Mouse (Mus musculus): ENCODE data around the gene Nxph4. TPM values are rescaled to one million over a fixed set of nuclear protein-coding genes. Genes with fewer than 3 reads are reported as not detected.

Nxph4 gene
- total and polyA plus RNA-seq, 3 experiments, result 0.13 to 0.14 TPM; not detected in 1

DNA sequence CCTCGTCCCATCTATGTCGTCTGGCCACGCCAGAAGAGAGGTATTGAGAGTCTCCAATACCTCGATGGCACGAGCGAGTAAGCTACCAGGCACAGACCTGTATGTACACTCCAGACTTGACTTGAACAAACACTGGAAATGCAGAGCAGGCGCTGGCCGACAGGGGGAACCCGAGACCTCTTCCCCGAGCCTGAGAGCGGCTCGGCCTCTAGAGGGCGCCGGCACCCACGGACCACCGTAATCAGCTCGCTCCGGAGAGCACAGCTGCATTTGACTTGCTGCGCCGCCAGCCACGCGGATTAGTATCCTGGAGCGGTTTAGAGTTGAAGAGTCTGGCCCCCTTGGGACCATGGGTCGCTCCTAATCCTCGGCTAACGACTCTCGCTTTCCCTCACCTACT is 21.5 kb downstream of the Nxph4 start (continued):
- TF ChIP-seq MXI1 (IDR thresholded peaks at IDR 0.05; ENCODE audit: low read depth, low read length), result peak; percentile 79; the same call in 1 of the 2 replicates
- peak; percentile 81 for TF ChIP-seq TCF12 (IDR thresholded peaks at IDR 0.05; ENCODE audit: low read depth, low read length)
- TF ChIP-seq MAX (IDR thresholded peaks at IDR 0.05; ENCODE audit: low read length), result peak; percentile 68
- TF ChIP-seq ELF1 (IDR thresholded peaks at IDR 0.05; ENCODE audit: low read depth, low read length), result peak; percentile 47; the same call in 1 of the 2 replicates
- TF ChIP-seq USF1 (IDR thresholded peaks at IDR 0.05; ENCODE audit: low read depth, low read length), result no peak

DNA sequence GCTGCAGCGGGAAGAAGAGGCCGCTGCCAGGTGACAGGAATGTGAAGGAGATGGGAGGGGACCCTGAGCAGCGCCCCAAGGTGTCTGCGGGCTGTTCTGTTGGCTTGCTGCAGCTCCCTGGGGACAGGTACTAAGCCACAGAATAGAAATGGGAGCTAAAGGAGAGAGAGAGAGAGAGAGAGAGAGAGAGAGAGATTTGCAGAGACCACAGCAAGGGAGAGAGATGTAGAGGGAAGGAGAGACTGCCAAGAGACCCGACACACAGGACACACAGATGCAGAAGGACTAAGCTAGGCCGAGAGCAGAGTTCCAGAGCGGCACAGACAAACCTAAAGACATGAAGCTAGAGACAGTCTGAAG is 22.1 kb downstream of the Nxph4 start:
- TF ChIP-seq RCOR1 (conservative IDR thresholded peaks at IDR 0.05; ENCODE audit: low read depth, low read length), result peak; percentile 62; the same call in 1 of the 2 replicates
- no peak for TF ChIP-seq ZMIZ1 (IDR thresholded peaks at IDR 0.05; ENCODE audit: low read depth, low read length)
- TF ChIP-seq CHD2 (IDR thresholded peaks at IDR 0.05; ENCODE audit: low read length), result no peak
- TF ChIP-seq ELF1 (IDR thresholded peaks at IDR 0.05; ENCODE audit: low read depth, low read length), result no peak
- TF ChIP-seq KAT2A (IDR thresholded peaks at IDR 0.05; ENCODE audit: insufficient replicate concordance, low read length), result 0 out of 2 replicates have a peak, but pooled peaks have one; percentile 57
- peak; percentile 7; the same call in 1 of the 2 replicates for TF ChIP-seq MXI1 (IDR thresholded peaks at IDR 0.05; ENCODE audit: low read depth, low read length)
- TF ChIP-seq CTCF (conservative IDR thresholded peaks at IDR 0.05 in 1 of 2, IDR thresholded peaks at IDR 0.05 in 1 of 2; ENCODE audit: low read depth in 2 of 2, low read length in 2 of 2), result peak in 1 of 2 experiments; percentile 45; a peak in 1 of 4 replicates
- TF ChIP-seq MAZ (IDR thresholded peaks at IDR 0.05; ENCODE audit: low read depth, low read length), result 0 out of 2 replicates have a peak, but pooled peaks have one; percentile 4
- in situ Hi-C loops (cut with MboI; ENCODE audit: low pct_ligation_motif_present, low pct_unique_long_range_greater_than_20kb, low sequenced_read_pairs) (no loop called here), dilution Hi-C loops (cut with MboI; ENCODE audit: extremely low pct_ligation_motif_present, extremely low pct_unique_long_range_greater_than_20kb, low sequenced_read_pairs) (no loop called here)
- H3K27me3 ChIP-seq (replicated peaks), result peaks cover 17% of the 10 kb centered on the region
- H3K4me2 ChIP-seq (ENCODE audit: insufficient read depth, low read depth, poor library complexity, severe bottlenecking), result peak overlapping the region; percentile 86
- H3K9ac ChIP-seq (ENCODE audit: insufficient read depth, low read depth), result peak overlapping the region; percentile 86
- H3K36me3 ChIP-seq (replicated peaks in 1 of 2; ENCODE audit: control insufficient read depth in 1 of 2, insufficient read depth in 1 of 2, low read length in 1 of 2), result peaks cover 8 to 23% of the 10 kb centered on the region in 2 experiments
- no peaks in the 10 kb centered on the region for H3K79me2 ChIP-seq (replicated peaks; ENCODE audit: control insufficient read depth, extremely low read depth, insufficient read depth, poor library complexity, severe bottlenecking)
- H3K27ac ChIP-seq (ENCODE audit: insufficient read depth, low read depth), result peak overlapping the region; percentile 88
- peak overlapping the region; percentile 55 to 67 (median 59) for H3K4me3 ChIP-seq (replicated peaks in 1 of 3; ENCODE audit: low read depth in 2 of 3, low read length in 2 of 3, poor library complexity in 1 of 3)
- DNase-seq (ENCODE audit: extremely low read depth), result no peak
- H3K4me1 ChIP-seq (ENCODE audit: control insufficient read depth in 1 of 2, insufficient read depth in 2 of 2), result peaks cover 30 to 67% of the 10 kb centered on the region in 2 experiments
- H3K9me3 ChIP-seq (replicated peaks; ENCODE audit: low read length), result no peaks in the 10 kb centered on the region

DNA sequence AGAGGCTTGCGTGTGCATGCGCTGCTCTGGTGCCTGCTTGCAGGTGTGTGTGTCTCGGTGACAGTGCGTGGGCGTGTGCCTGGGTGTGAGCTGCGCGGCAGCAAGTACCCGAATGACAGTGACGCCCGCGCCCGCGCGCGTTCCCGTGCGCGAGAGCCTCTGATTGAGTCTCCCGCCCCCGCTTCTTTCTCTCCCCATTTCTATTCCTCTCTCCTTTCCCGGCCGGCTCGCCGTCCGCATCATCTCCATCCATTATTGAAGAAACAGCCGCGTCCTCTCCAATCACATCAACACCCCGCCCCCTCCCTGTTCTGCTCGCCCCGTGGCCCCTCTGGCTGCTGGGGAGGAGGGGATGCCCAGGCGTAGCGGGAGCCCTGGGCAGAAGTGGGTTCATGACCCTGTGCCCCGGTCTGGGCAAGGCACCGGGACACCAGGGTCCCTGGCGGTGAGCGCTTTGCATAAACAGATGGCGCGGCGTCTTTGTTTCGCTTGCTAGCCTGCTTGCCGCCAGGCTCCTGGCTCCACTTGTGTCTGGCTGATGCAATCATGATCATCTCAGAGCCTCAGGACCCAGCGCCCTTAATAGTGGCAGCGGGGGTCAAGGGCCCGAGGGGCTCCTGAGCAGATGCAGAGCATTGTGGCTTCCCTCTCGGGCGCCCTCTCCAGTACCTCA is 22.6 kb downstream of the Nxph4 start:
- Histone ChIP-seq H3K27me3 (replicated peaks) (peaks cover 17% of the 10 kb centered on the region), H3K9me3 (replicated peaks; ENCODE audit: low read length) (no peaks in the 10 kb centered on the region), H3K79me2 (replicated peaks; ENCODE audit: control insufficient read depth, extremely low read depth, insufficient read depth, poor library complexity, severe bottlenecking) (no peaks in the 10 kb centered on the region), H3K4me3 (replicated peaks in 1 of 3; ENCODE audit: low read depth in 2 of 3, low read length in 2 of 3, poor library complexity in 1 of 3) (peak overlapping the region; percentile 55 to 67 (median 59)), H3K4me1 (ENCODE audit: control insufficient read depth in 1 of 2, insufficient read depth in 2 of 2) (peaks cover 29 to 62% of the 10 kb centered on the region in 2 experiments), H3K4me2 (ENCODE audit: insufficient read depth, low read depth, poor library complexity, severe bottlenecking) (peak overlapping the region; percentile 86), H3K36me3 (replicated peaks in 1 of 2; ENCODE audit: control insufficient read depth in 1 of 2, insufficient read depth in 1 of 2, low read length in 1 of 2) (peaks cover 3 to 17% of the 10 kb centered on the region in 2 experiments), H3K27ac (ENCODE audit: insufficient read depth, low read depth) (peak overlapping the region; percentile 88), H3K9ac (ENCODE audit: insufficient read depth, low read depth) (peak overlapping the region; percentile 86)
- DNase-seq (ENCODE audit: extremely low read depth), result peak; percentile 85
- dilution Hi-C loops (cut with MboI; ENCODE audit: extremely low pct_ligation_motif_present, extremely low pct_unique_long_range_greater_than_20kb, low sequenced_read_pairs), result no loop called here
- in situ Hi-C loops (cut with MboI; ENCODE audit: low pct_ligation_motif_present, low pct_unique_long_range_greater_than_20kb, low sequenced_read_pairs), result no loop called here
- TF ChIP-seq RAD21 (IDR thresholded peaks at IDR 0.05; ENCODE audit: low read depth, low read length), result no peak
- TF ChIP-seq USF2 (conservative IDR thresholded peaks at IDR 0.05; ENCODE audit: low read depth, low read length), result no peak
- no peak for TF ChIP-seq ZMIZ1 (IDR thresholded peaks at IDR 0.05; ENCODE audit: low read depth, low read length)
- TF ChIP-seq ZNF384 (IDR thresholded peaks at IDR 0.05; ENCODE audit: low read depth, low read length), result no peak
- no peak for TF ChIP-seq HCFC1 (IDR thresholded peaks at IDR 0.05; ENCODE audit: low read depth, low read length)
- peak; percentile 72 for TF ChIP-seq BHLHE40 (IDR thresholded peaks at IDR 0.05; ENCODE audit: low read depth, low read length)
- 0 out of 2 replicates have a peak, but pooled peaks have one; percentile 0 for TF ChIP-seq SIN3A (IDR thresholded peaks at IDR 0.05; ENCODE audit: low read length)
- TF ChIP-seq E2F4 (IDR thresholded peaks at IDR 0.05; ENCODE audit: insufficient replicate concordance, low read depth, low read length), result no peak
- no peak; the same call in 1 of the 2 replicates for TF ChIP-seq EP300 (IDR thresholded peaks at IDR 0.05; ENCODE audit: low read length)
- no peak for TF ChIP-seq ZKSCAN1 (IDR thresholded peaks at IDR 0.05; ENCODE audit: borderline replicate concordance, low read depth, low read length)
- no peak for TF ChIP-seq CHD1 (IDR thresholded peaks at IDR 0.05; ENCODE audit: low read depth, low read length)
- TF ChIP-seq MYC (IDR thresholded peaks at IDR 0.05; ENCODE audit: low read depth, low read length), result no peak; the same call in 1 of the 2 replicates
- TF ChIP-seq JUN (IDR thresholded peaks at IDR 0.05; ENCODE audit: insufficient read depth, low read depth, low read length), result no peak
- no peak; a peak in 1 of 4 replicates for TF ChIP-seq CTCF (conservative IDR thresholded peaks at IDR 0.05 in 1 of 2, IDR thresholded peaks at IDR 0.05 in 1 of 2; ENCODE audit: low read depth in 2 of 2, low read length in 2 of 2)
- TF ChIP-seq NELFE (IDR thresholded peaks at IDR 0.05; ENCODE audit: low read depth, low read length), result peak; percentile 26; the same call in 1 of the 2 replicates
- no peak for TF ChIP-seq JUND (conservative IDR thresholded peaks at IDR 0.05; ENCODE audit: low read depth, low read length)
- TF ChIP-seq MEF2A (IDR thresholded peaks at IDR 0.05; ENCODE audit: borderline replicate concordance, low read depth, low read length), result no peak; the same call in 1 of the 2 replicates
- no peak; the same call in 1 of the 2 replicates for TF ChIP-seq UBTF (IDR thresholded peaks at IDR 0.05; ENCODE audit: low read depth, low read length)
- peak; percentile 31 for TF ChIP-seq IRF4 (IDR thresholded peaks at IDR 0.05; ENCODE audit: low read depth, low read length)
